Mouse (Mus musculus) bone marrow macrophage, adult 2 months (primary cell): ENCODE measurements around the gene Ttn. TPM values are rescaled to one million over a fixed set of nuclear protein-coding genes. Genes with fewer than 3 reads are reported as not detected.

Experiments
- H3K27ac ChIP-seq: 2 replicates; pipeline ENCODE4 v1.5.1; 2012; ENCODE audit warnings: low read depth, low read length; ENCODE audit not compliant: insufficient read depth
- H3K4me1 ChIP-seq: 2 replicates; pipeline ENCODE4 v1.6.1; 2012; ENCODE audit warnings: low read length; ENCODE audit not compliant: control insufficient read depth, insufficient read depth
- H3K4me3 ChIP-seq: 2 replicates; pipeline ENCODE4 v1.5.1; 2012; ENCODE audit warnings: mild to moderate bottlenecking, low read length, moderate library complexity; ENCODE audit not compliant: insufficient read depth
- CTCF ChIP-seq: IDR thresholded peaks from 2 replicates; pipeline ENCODE4 v1.5.1; 2012; ENCODE audit warnings: low read depth, mild to moderate bottlenecking, low read length, moderate library complexity
- POLR2A ChIP-seq: IDR thresholded peaks from 2 replicates; pipeline ENCODE4 v1.6.1; 2012; ENCODE audit warnings: mild to moderate bottlenecking, low read depth, low read length, borderline replicate concordance
- polyA plus RNA-seq: library from polyadenylated mRNA; stranded (reverse); fragments of >200 nt; gene quantifications from 2 replicates; pipeline ENCODE4 v1.2.4, GENCODE M21; 2012; ENCODE audit not compliant: missing spikeins, insufficient read depth, insufficient read length

Ttn gene
- polyA plus RNA-seq, 1 experiment: 0.39 TPM

- H3K27ac ChIP-seq: peak within 1 kb of the TSS; percentile 60
- H3K4me1 ChIP-seq: peaks cover 26% of the 10 kb centered on the region
- TF ChIP-seq POLR2A (no peak), CTCF (no peak)
- H3K4me3 ChIP-seq: peak within 1 kb of the TSS; percentile 79
Measured at GRCm38 (mm10) chr2:76672966-76673392, 309.4 kb downstream of the Ttn start, which contains the start of gene Fkbp7. TSS of gene Fkbp7 (minus strand) at chr2:76673116.

- TF ChIP-seq CTCF (no peak), POLR2A (no peak)
- Histone ChIP-seq H3K4me1 (peaks cover 19% of the 10 kb centered on the region), H3K27ac (peak overlapping the region; percentile 60), H3K4me3 (peak overlapping the region; percentile 79)
Measured at GRCm38 (mm10) chr2:76672134-76672745, 310.1 kb downstream of the Ttn start.

- Histone ChIP-seq H3K4me1 (peaks cover 16% of the 10 kb centered on the region), H3K27ac (no peak overlapping the region), H3K4me3 (peak overlapping the region; percentile 79; the same call in 1 of the 2 replicates)
- no peak for TF ChIP-seq POLR2A
- no peak for TF ChIP-seq CTCF
Measured at GRCm38 (mm10) chr2:76671641-76672040, 310.7 kb downstream of the Ttn start.

GRCm38 (mm10) chr2:76667200-76667599, 315.1 kb downstream of the Ttn start:
- Histone ChIP-seq H3K4me3 (no peak overlapping the region), H3K27ac (no peak overlapping the region), H3K4me1 (peaks cover 4% of the 10 kb centered on the region; the same call in 1 of the 2 replicates)
- TF ChIP-seq CTCF: no peak
- no peak for TF ChIP-seq POLR2A

- Histone ChIP-seq H3K27ac (no peak overlapping the region), H3K4me3 (no peak overlapping the region), H3K4me1 (no peaks in the 10 kb centered on the region)
- no peak for TF ChIP-seq CTCF
- TF ChIP-seq POLR2A: no peak
Measured at GRCm38 (mm10) chr2:76665531-76665930, 316.8 kb downstream of the Ttn start.

- Histone ChIP-seq H3K27ac (no peak overlapping the region), H3K4me3 (no peak overlapping the region), H3K4me1 (no peaks in the 10 kb centered on the region)
- no peak for TF ChIP-seq POLR2A
- no peak for TF ChIP-seq CTCF
Measured at GRCm38 (mm10) chr2:76659419-76659818, 322.9 kb downstream of the Ttn start.

- Histone ChIP-seq H3K4me3 (no peak overlapping the region), H3K27ac (no peak overlapping the region), H3K4me1 (no peaks in the 10 kb centered on the region)
- TF ChIP-seq CTCF (no peak), POLR2A (no peak)
Measured at GRCm38 (mm10) chr2:76658551-76658950, 323.8 kb downstream of the Ttn start.

- H3K4me1 ChIP-seq: no peaks in the 10 kb centered on the region
- TF ChIP-seq CTCF: peak; percentile 47; the same call in 1 of the 2 replicates
- TF ChIP-seq POLR2A: no peak
Measured at GRCm38 (mm10) chr2:76655982-76656381, 326.4 kb downstream of the Ttn start.

GRCm38 (mm10) chr2:76655444-76655843, 326.9 kb downstream of the Ttn start:
- TF ChIP-seq POLR2A: no peak
- TF ChIP-seq CTCF: no peak
- Histone ChIP-seq H3K27ac (no peak overlapping the region), H3K4me3 (no peak overlapping the region)

More at GRCm38 (mm10) chr2:76655982-76656381, 326.4 kb downstream of the Ttn start:
- H3K4me3 ChIP-seq: no peak overlapping the region
- H3K27ac ChIP-seq: no peak overlapping the region

GRCm38 (mm10) chr2:76654646-76655045, 327.7 kb downstream of the Ttn start:
- Histone ChIP-seq H3K4me1 (no peaks in the 10 kb centered on the region), H3K4me3 (no peak overlapping the region), H3K27ac (no peak overlapping the region)
- TF ChIP-seq POLR2A (no peak), CTCF (no peak)

More at GRCm38 (mm10) chr2:76655444-76655843, 326.9 kb downstream of the Ttn start:
- no peaks in the 10 kb centered on the region for H3K4me1 ChIP-seq

Other genes with a start within 250 kb of the Ttn start
- 0.16 and 1.2 TPM in 2 replicates for gene Ccdc141, start 188.1 kb upstream of the Ttn start, polyA plus RNA-seq